Mouse (Mus musculus) left cerebral cortex, postnatal 4 days (tissue): ENCODE measurements at regions not wholly inside any gene's neighbourhood (a gene's known extent, or its start where the extent isn't known, plus 50 kb on each side); places are given as distances from the start of the nearest gene placed in this dataset.

Experiments used
- DNase-seq: peaks from one replicate; pipeline ENCODE4 v3.0.0-alpha.2; 2022
- intact Hi-C: fragments of 180-260 bp; cut with DNase I; formaldehyde crosslinking; loops from one replicate; pipeline ENCODE4 v1.15.1; 2025

GRCm38 (mm10) chr5:11983452-11983851 is 65.6 kb downstream of the 4933402N22Rik start:
- no peak for DNase-seq
- intact Hi-C loops = no loop called here

DNA sequence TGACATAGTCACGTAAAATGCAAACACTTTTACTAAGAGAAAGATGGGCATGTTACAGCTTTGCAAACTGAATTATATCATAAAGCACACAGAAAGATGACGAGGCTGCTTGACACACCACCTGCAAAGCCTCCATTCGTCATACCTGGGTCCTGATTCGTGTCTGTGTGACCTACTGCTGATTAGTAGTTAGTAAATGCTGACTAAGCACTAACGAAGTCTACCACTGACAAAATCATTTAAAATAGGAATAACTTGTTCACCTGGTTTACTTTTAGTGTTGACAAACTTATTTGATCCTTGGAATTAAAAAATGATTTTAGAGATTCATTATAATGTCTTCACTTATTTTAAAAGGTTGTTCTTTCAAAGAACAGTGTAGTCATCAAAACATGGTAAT is 71.3 kb downstream of the 4933402N22Rik start:
- intact Hi-C loops = loop anchor here (5.0 kb wide), 1 partner anchor 48 kb away; no protein-coding TSS in a partner anchor
- no peak for DNase-seq

- no peak for DNase-seq
- intact Hi-C loops = no loop called here
Measured at GRCm38 (mm10) chr5:12000777-12001176, 82.9 kb downstream of the 4933402N22Rik start.

DNA sequence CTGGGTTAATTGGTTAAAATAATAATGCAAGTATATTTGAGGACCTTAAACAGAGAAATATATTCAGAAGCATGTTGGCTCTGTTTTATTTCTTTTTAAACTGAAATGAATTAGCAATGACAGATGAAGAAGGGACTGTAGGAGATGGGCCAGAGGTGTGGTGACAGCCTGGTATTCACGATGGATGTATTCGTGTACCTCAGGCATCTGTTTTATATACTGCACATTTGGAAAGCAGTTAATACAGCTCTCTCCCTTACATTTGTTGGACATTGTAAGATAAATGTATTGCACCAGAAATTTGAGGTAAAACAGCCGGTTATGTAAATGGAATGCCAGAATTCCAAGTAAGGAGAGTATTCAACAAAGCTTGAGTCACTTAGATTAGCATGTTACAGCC is 88.6 kb downstream of the 4933402N22Rik start:
- no peak for DNase-seq
- intact Hi-C loops = no loop called here

GRCm38 (mm10) chr5:12016332-12016731 is 98.5 kb downstream of the 4933402N22Rik start:
- intact Hi-C loops = no loop called here
- DNase-seq = no peak

GRCm38 (mm10) chr5:12020489-12020888 is 102.6 kb downstream of the 4933402N22Rik start:
- DNase-seq = no peak

GRCm38 (mm10) chr5:12024705-12025383 is 107.0 kb downstream of the 4933402N22Rik start:
- DNase-seq = no peak
- intact Hi-C loops = loop anchor here (5.0 kb wide), 2 partner anchors 357 to 527 kb away; partner anchors contain the start of gene Sema3d

More at GRCm38 (mm10) chr5:12020489-12020888, 102.6 kb downstream of the 4933402N22Rik start:
- intact Hi-C loops = no loop called here

GRCm38 (mm10) chr5:12030002-12030401 is 112.2 kb downstream of the 4933402N22Rik start:
- intact Hi-C loops = loop anchor here (5.0 kb wide), 1 partner anchor 512 kb away; no protein-coding TSS in a partner anchor
- peak; percentile 44 for DNase-seq

DNA sequence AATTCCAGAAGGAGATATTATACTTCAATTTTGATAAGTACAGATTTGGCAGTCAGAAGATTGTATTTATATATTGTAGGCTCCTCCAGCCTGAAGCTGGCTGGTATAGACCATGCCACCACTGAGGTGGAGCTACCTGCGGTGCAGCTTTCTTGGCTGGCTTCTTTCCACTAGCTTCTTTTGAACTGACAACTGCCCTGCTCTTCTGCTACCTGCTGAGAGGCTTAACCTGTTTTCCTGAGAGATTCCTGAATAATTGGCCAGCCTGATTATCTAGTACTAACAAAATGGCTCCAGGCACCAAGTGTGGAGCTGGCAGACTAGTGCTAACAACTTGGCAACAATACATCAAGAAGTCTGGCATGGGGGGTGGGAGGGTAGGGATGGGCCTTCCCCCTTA is 132.0 kb downstream of the 4933402N22Rik start:
- intact Hi-C loops = no loop called here
- DNase-seq = no peak

DNA sequence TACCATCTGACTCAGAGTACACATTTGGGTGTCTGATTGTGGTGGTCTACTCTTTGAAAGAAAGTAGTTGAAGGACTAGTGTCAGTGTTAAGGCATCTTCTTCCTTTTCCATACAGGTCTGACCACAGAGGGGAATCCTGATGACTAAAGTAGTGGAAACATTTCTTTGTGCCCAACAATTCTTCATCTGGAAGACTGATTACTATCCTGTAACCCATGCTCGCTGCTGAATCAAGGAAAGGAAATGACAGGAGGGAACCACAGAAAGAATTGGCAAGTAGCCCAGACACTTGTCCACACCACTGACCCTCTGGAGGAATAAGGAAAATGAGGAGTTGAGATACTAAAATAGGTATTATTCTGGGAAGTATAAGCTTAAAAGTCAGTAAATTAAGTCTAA is 162.3 kb downstream of the 4933402N22Rik start:
- intact Hi-C loops = no loop called here
- DNase-seq = no peak

GRCm38 (mm10) chr5:12093680-12094079 is 175.8 kb downstream of the 4933402N22Rik start:
- DNase-seq = no peak
- intact Hi-C loops = no loop called here

- no peak for DNase-seq
- intact Hi-C loops = no loop called here
Measured at GRCm38 (mm10) chr5:12116587-12117354, 198.9 kb downstream of the 4933402N22Rik start.

- DNase-seq = no peak
- intact Hi-C loops = no loop called here
Measured at GRCm38 (mm10) chr5:12124935-12125334, 207.1 kb downstream of the 4933402N22Rik start.

DNA sequence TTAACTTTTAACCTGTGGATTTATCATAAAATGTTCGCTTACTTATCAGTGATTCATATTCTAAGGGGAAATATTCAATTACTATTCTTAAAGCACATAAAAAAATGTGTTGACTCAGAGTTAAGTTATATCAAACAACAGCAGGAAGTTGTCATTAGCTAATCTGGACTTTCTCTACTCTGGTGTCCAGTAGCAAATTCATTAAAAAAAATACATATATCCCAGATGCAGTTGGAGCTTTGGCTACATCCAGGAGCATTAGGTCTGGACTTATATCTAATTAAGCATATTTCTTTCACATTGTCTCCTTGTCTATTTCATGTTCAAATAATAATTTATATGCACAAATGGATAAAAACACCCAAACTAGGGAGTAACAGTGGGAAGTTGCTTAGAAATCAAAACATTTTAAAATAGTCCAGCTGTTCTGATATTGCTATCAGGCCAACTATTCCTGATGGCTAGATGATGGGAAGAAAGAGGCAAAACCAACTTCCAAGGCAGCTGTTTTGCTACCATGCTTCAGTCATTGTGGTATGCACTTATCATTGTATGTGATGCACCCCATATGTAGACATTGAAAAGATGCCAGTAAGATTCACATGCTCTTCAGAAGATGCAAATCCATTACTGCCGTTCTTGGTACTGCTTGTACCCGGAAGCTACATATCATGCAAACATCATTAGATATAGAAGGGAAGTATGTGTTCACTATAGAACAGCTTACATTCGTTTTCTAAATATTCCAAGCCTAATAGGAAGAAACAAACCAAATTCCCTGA is 209.8 kb downstream of the 4933402N22Rik start:
- intact Hi-C loops = no loop called here
- DNase-seq = no peak

GRCm38 (mm10) chr5:12138961-12139360 is 221.1 kb downstream of the 4933402N22Rik start:
- intact Hi-C loops = no loop called here
- DNase-seq = no peak

DNA sequence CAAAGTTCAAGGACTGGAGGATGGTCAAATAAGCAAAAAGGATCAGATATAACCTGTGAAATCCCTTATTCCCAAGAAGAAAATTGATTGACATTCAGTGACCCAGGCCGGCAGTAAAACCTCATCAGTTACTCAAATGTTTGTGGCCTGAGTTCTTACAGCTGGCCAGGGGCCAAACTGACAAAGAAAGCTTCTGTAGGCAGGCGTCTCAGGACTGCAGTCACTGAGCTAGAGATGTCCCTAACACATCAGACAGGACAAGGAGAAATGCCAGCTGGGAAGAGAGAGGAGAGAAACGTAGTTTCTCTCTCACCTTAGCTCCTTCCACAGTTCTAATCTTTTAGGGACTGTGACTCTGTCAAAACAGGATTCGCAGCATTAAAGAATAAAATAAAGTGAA is 229.9 kb upstream of the Sema3d start:
- DNase-seq = no peak

GRCm38 (mm10) chr5:12154551-12155091 is 228.6 kb upstream of the Sema3d start:
- DNase-seq = no peak
- intact Hi-C loops = no loop called here

More for the DNA sequence above, 229.9 kb upstream of the Sema3d start:
- intact Hi-C loops = no loop called here

DNA sequence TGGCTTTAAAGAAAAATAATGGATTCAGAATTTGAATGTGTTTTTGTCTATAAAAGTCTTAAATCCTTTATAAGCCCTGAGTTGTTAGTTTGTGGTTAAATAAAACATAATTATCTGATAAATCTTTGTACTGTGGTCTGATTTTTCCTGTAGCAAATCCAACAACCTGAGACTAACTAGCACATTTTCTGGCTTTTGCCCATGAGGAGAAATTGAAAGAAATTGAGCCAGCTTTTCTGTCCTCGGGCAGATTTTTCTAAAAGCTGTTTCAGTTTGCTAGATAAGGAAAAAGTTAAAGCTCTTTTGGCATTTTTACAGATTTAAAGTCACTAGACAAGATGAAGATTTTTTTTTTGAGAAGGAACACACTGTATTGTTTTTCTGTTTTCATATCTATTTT is 191.5 kb upstream of the Sema3d start:
- no peak for DNase-seq
- intact Hi-C loops = no loop called here

DNA sequence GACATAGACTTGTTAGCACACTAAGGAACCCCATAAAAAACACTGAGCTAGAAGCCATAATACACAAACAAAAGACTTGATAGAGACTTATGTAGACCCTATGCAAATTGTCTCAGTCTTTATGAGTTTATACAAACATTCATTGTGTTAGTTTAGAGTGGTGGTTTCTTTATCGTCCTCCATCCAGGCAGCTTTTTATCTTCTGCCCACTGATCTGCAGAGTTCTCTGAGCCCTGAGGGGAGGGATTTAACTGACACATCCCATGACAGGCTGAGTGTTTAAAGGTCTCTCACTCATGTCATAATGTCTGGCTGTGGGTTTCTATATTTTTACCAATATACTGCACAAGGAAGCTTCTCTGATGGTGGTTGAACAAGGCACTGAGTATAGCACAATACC is 175.7 kb upstream of the Sema3d start:
- no peak for DNase-seq
- intact Hi-C loops = no loop called here

- intact Hi-C loops = no loop called here
- DNase-seq = no peak
Measured at GRCm38 (mm10) chr5:12209631-12210030, 173.6 kb upstream of the Sema3d start.

DNA sequence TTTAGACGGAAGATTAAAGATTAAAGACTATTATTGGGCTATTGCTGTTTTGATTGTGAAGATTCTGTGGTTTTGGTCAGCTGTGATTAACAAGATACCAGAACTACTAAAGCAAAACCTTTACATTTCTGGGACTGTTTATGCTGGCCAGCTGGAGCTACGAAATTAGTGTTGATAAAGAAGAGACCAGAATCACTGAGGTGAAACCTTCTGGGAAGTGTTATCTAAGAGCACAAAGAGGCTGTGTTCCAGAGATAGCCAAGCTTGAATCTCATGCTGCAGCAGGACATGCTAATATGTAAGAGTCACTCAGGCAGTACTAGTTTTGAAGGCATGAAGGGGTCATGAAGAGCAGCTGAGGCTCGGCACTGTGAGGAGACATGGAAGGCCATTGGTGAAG is 169.7 kb upstream of the Sema3d start:
- intact Hi-C loops = no loop called here
- DNase-seq = no peak
